Mouse (Mus musculus) forebrain, embryonic 11.5 days (tissue): ENCODE measurements at regions not wholly inside any gene's neighbourhood (a gene's known extent, or its start where the extent isn't known, plus 50 kb on each side); places are given as distances from the start of the nearest gene placed in this dataset.
A peak's percentile ranks its signal among the peaks of the same experiment; 100 is the strongest.

ENCODE experiments used
- ATAC-seq: fragments of 200-750 bp; cut with Nextera tagmentation; replicated peaks from 2 replicates; pipeline ENCODE4 v1.8.0; 2017; ENCODE audit warnings: moderate TSS enrichment; ENCODE audit not compliant: low FRiP score
- DNase-seq: peaks from one replicate; pipeline ENCODE4 v3.0.0-alpha.2; 2017; ENCODE audit warnings: low spot score
- H3K27ac ChIP-seq: fragments of 300-500 bp; sonication (generic); 2 replicates; pipeline ENCODE4 v1.5.1; 2014; ENCODE audit warnings: low read depth, low read length
- H3K27me3 ChIP-seq: fragments of 300-500 bp; sonication (generic); 2 replicates; pipeline ENCODE4 v1.6.1; 2014; ENCODE audit warnings: mild to moderate bottlenecking, low read length, mixed read lengths; ENCODE audit not compliant: control insufficient read depth, insufficient read depth
- H3K36me3 ChIP-seq: fragments of 300-500 bp; sonication (generic); 2 replicates; pipeline ENCODE4 v1.6.1; 2014; ENCODE audit warnings: mild to moderate bottlenecking, low read length, moderate library complexity, mixed read lengths; ENCODE audit not compliant: control insufficient read depth, insufficient read depth
- H3K4me1 ChIP-seq: fragments of 300-500 bp; sonication (generic); replicated peaks from 2 replicates; pipeline ENCODE4 v1.6.1; 2014; ENCODE audit warnings: low read length, mixed read lengths; ENCODE audit not compliant: control insufficient read depth, insufficient read depth
- H3K4me2 ChIP-seq: fragments of 300-500 bp; sonication (generic); 2 replicates; pipeline ENCODE4 v1.6.1; 2014; ENCODE audit warnings: low read depth, mild to moderate bottlenecking, low read length, moderate library complexity, mixed read lengths; ENCODE audit not compliant: severe bottlenecking
- H3K4me3 ChIP-seq: fragments of 300-500 bp; sonication (generic); 2 replicates; pipeline ENCODE4 v1.5.1; 2014; ENCODE audit warnings: low read depth, low read length
- H3K9ac ChIP-seq: fragments of 300-500 bp; sonication (generic); 2 replicates; pipeline ENCODE4 v1.6.1; 2014; ENCODE audit warnings: low read length
- H3K9me3 ChIP-seq: fragments of 300-500 bp; sonication (generic); 2 replicates; pipeline ENCODE4 v1.6.1; 2016; ENCODE audit warnings: low read length, mixed read lengths; ENCODE audit not compliant: control insufficient read depth
- WGBS: fragments of 180-500 bp; shearing (Covaris S2); extraction: QIAGEN DNeasy Blood & Tissue Kit; methylation state at CpG from one replicate; pipeline ENCODE4 v1.1.7; 2014; 5-methylcytosine and 5-hydroxymethylcytosine counted together

- no peak overlapping the region for H3K27ac ChIP-seq
Measured at GRCm38 (mm10) chr2:124918986-124919761, 148.8 kb upstream of the Slc24a5 start.

GRCm38 (mm10) chr2:124919762-124920255 lies 148.1 kb upstream of the Slc24a5 start:
- Histone ChIP-seq H3K4me2 (no peak overlapping the region), H3K36me3 (no peaks in the 10 kb centered on the region), H3K27ac (no peak overlapping the region), H3K9ac (no peak overlapping the region), H3K9me3 (no peaks in the 10 kb centered on the region), H3K4me3 (no peak overlapping the region), H3K4me1 (no peaks in the 10 kb centered on the region), H3K27me3 (no peaks in the 10 kb centered on the region)
- ATAC-seq (no peak), DNase-seq (no peak)
- 52% methylated on average over 1 of the region's 1 CpGs for WGBS

More at GRCm38 (mm10) chr2:124918986-124919761, 148.8 kb upstream of the Slc24a5 start:
- no peaks in the 10 kb centered on the region for H3K4me1 ChIP-seq
- no peak overlapping the region for H3K4me2 ChIP-seq
- H3K27me3 ChIP-seq: no peaks in the 10 kb centered on the region
- no peak for DNase-seq
- no peak overlapping the region for H3K4me3 ChIP-seq
- H3K36me3 ChIP-seq: no peaks in the 10 kb centered on the region
- no peak for ATAC-seq
- H3K9ac ChIP-seq: no peak overlapping the region
- WGBS: 62% methylated on average over 7 of the region's 7 CpGs
- H3K9me3 ChIP-seq: no peaks in the 10 kb centered on the region

GRCm38 (mm10) chr2:124920265-124920664 lies 147.7 kb upstream of the Slc24a5 start:
- no peaks in the 10 kb centered on the region for H3K9me3 ChIP-seq
- H3K9ac ChIP-seq: no peak overlapping the region
- no peak for DNase-seq
- H3K4me1 ChIP-seq: no peaks in the 10 kb centered on the region
- no peak overlapping the region for H3K4me3 ChIP-seq
- no peak for ATAC-seq
- 82% methylated on average over 2 of the region's 2 CpGs for whole genome bisulfite sequencing
- H3K4me2 ChIP-seq: no peak overlapping the region
- no peaks in the 10 kb centered on the region for H3K36me3 ChIP-seq
- H3K27me3 ChIP-seq: no peaks in the 10 kb centered on the region
- H3K27ac ChIP-seq: no peak overlapping the region

DNA sequence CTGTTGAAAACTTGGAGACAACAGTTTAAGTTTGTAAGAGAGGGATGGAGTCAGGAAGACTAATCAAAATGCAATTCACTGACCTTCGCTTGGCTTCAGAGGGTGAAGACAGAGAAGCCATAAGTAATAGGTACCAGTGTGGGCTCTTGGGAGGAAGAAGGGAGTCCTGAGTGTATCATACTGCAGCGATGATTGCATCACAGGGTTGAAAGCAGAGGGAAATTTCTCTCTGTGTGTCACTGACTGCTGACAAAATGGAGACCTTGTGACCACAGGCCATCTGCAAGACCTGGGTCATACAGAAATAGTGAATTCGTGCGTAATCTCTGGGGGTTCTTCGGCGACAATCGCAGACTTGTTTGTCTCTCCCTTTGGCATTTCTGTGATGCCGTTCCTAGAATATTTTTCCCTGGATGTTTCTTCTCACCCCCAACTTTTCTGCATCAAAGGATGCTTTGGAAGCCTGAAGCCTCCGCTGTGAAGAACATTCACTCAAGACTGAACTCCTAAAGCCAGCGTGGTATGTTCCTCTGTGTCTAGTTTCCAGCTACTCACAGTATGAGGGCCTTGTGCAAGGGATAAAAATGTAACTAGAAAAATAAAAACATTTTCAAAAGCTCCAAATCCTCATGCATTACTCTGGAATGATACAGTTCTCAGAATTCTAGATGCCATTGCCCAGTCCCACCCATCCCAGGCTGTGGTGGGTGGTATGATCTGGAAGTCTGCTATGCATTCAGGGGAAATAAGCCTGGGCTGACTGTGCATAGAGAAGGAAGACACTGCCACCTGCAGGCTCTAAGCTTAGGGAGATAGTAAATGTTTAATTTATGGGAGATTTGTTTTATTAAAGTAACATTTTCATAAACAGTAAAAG lies 139.8 kb upstream of the Slc24a5 start:
- ATAC-seq: peak; percentile 74; the same call in 1 of the 2 replicates
- Histone ChIP-seq H3K36me3 (no peaks in the 10 kb centered on the region), H3K27ac (no peak overlapping the region), H3K4me3 (no peak overlapping the region), H3K9me3 (no peaks in the 10 kb centered on the region), H3K9ac (no peak overlapping the region), H3K4me2 (no peak overlapping the region), H3K27me3 (no peaks in the 10 kb centered on the region), H3K4me1 (0 out of 2 replicates have a peak, but pooled peaks cover 3% of the 10 kb centered on the region)
- DNase-seq: no peak
- WGBS: 89% methylated on average over 10 of the region's 10 CpGs

DNA sequence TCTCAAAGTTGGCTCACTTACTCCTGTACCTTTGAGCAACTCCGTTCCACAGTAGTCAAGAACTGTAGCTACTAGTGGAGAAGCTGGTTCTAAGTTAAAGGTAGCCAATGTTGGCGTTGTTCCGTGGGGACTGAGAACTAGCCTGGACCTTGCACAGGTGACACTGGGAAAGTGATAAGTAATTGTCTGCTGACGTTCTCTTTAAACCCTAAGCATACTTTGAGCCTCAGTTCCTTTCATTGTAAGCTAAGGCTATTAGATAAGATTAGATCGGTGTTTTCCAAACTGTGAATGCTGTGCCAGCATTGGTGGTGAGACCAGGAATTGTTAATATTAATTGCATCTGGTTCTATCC lies 139.2 kb upstream of the Slc24a5 start:
- Histone ChIP-seq H3K9me3 (no peaks in the 10 kb centered on the region), H3K4me2 (no peak overlapping the region), H3K4me3 (no peak overlapping the region), H3K4me1 (0 out of 2 replicates have a peak, but pooled peaks cover 3% of the 10 kb centered on the region), H3K27ac (no peak overlapping the region), H3K27me3 (no peaks in the 10 kb centered on the region), H3K36me3 (no peaks in the 10 kb centered on the region), H3K9ac (no peak overlapping the region)
- WGBS: 83% methylated on average over 5 of the region's 5 CpGs
- DNase-seq: no peak
- no peak; the same call in 1 of the 2 replicates for ATAC-seq

DNA sequence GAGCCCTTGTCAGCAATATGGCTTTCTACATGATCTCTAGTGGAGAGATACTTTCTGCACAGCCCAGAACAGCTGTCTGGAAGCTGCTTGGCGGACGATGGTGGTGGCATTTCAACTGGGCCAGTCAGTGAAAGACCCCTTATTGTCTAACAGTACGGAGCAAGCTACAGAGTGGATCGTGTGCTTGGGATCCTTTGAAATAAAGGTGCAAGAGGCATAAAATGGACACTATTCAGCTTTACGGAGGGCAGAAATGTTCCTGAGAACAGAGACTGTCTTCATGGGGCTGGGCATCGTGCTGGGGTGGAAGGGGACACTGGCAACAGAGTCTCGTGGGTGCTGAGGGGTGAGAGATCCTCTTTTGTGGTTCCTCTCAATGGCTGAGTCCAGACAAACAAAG lies 137.2 kb upstream of the Slc24a5 start:
- Histone ChIP-seq H3K36me3 (no peaks in the 10 kb centered on the region), H3K4me3 (no peak overlapping the region), H3K27me3 (no peaks in the 10 kb centered on the region), H3K27ac (no peak overlapping the region), H3K9ac (no peak overlapping the region), H3K4me2 (no peak overlapping the region), H3K9me3 (no peaks in the 10 kb centered on the region), H3K4me1 (0 out of 2 replicates have a peak, but pooled peaks cover 3% of the 10 kb centered on the region)
- no peak for ATAC-seq
- WGBS: 31% methylated on average over 7 of the region's 7 CpGs
- DNase-seq: no peak

GRCm38 (mm10) chr2:124932566-124932965 lies 135.4 kb upstream of the Slc24a5 start:
- H3K4me2 ChIP-seq: no peak overlapping the region

DNA sequence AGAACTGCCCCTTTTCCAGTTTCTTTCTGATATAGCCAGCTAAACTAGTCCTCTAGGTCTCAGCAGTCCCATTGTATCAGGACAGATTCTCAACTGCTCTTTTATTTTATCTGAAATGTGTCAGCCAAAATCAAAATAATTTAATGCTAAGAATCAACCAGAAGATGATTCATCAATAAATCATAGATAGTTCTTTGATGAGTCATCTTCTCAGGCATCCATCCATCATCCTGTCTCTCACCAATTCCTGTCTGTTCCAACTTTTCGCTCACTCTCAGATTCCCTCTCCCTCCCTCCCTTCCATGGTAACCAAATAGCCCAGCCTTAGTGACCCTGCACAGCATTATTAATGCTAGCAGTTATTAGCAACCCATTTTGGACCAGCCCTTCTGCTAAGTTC lies 134.0 kb upstream of the Slc24a5 start:
- 85% methylated on average over 1 of the region's 1 CpGs for WGBS
- no peak overlapping the region for H3K4me2 ChIP-seq
- DNase-seq (no peak), ATAC-seq (no peak)
- no peak overlapping the region for H3K9ac ChIP-seq
- no peaks in the 10 kb centered on the region for H3K27me3 ChIP-seq
- no peak overlapping the region for H3K27ac ChIP-seq
- H3K4me1 ChIP-seq: 0 out of 2 replicates have a peak, but pooled peaks cover 3% of the 10 kb centered on the region
- H3K9me3 ChIP-seq: no peaks in the 10 kb centered on the region
- no peak overlapping the region for H3K4me3 ChIP-seq
- no peaks in the 10 kb centered on the region for H3K36me3 ChIP-seq

More at GRCm38 (mm10) chr2:124932566-124932965, 135.4 kb upstream of the Slc24a5 start:
- Histone ChIP-seq H3K9me3 (no peaks in the 10 kb centered on the region), H3K9ac (no peak overlapping the region), H3K4me1 (0 out of 2 replicates have a peak, but pooled peaks cover 3% of the 10 kb centered on the region), H3K27ac (no peak overlapping the region), H3K27me3 (no peaks in the 10 kb centered on the region), H3K36me3 (no peaks in the 10 kb centered on the region), H3K4me3 (no peak overlapping the region)
- DNase-seq (no peak), ATAC-seq (no peak)
- 54% methylated on average over 6 of the region's 6 CpGs for WGBS
